Mouse (Mus musculus): ENCODE measurements around the gene 2310034G01Rik. TPM values are rescaled to one million over a fixed set of nuclear protein-coding genes. Genes with fewer than 3 reads are reported as not detected.

Gene 2310034G01Rik
- polyA plus RNA-seq, 1 experiment from 2014 or later, result 1.9 TPM

DNA sequence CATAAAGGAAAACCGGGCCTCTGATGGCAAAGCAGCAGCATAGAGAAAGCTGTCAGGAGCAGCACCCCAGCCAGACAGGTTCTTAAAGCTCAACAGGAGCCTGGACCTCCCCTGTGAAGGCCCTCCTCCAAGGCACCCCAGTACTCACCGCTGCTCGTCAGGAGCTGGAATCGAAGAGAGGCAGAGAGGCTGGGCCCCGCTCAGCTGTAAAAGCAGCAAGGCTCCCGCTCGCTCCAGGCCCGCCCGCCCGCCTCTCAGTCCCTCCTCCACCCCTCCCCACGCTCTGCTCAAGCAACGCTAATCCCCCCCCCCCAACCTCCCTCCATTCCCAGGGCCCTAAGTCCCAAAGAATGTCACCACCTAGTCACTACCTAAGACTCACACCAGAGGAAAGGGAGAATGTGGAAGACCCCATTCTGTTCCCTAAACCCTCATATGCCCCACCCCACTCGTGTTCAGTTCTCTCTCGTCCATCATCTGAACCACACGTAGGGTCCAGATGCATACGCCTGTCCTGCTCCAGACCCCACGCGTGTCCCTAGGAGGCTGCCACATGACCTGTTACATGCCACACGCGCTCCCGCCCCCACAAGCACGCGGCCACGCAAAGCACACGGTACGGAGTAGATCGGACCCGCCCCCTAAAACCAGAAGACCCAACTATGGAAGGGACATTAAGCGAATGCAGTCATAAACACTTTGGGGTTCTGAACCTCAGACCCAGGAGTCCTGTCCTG is 23.9 kb downstream of the 2310034G01Rik start:
- H3K27me3 ChIP-seq (ENCODE audit: control insufficient read depth, insufficient read depth, low read depth, low read length), result peaks cover 49% of the 10 kb centered on the region
- H3K9me3 ChIP-seq (ENCODE audit: control insufficient read depth, low read length), result no peaks in the 10 kb centered on the region
- H3K36me3 ChIP-seq (ENCODE audit: control insufficient read depth, insufficient read depth, low read length), result no peaks in the 10 kb centered on the region
- 6% methylated on average over 28 of the region's 29 CpGs for WGBS
- H3K9ac ChIP-seq (ENCODE audit: low read length), result no peak overlapping the region
- no peak overlapping the region for H3K27ac ChIP-seq (ENCODE audit: low read length)
- no peak for ATAC-seq (ENCODE audit: low read depth)
- no peak overlapping the region for H3K4me3 ChIP-seq (ENCODE audit: low read length)
- H3K4me2 ChIP-seq (ENCODE audit: low read depth, low read length), result no peak overlapping the region
- peaks cover 18% of the 10 kb centered on the region for H3K4me1 ChIP-seq (replicated peaks; ENCODE audit: control insufficient read depth, insufficient read depth, low read length)

DNA sequence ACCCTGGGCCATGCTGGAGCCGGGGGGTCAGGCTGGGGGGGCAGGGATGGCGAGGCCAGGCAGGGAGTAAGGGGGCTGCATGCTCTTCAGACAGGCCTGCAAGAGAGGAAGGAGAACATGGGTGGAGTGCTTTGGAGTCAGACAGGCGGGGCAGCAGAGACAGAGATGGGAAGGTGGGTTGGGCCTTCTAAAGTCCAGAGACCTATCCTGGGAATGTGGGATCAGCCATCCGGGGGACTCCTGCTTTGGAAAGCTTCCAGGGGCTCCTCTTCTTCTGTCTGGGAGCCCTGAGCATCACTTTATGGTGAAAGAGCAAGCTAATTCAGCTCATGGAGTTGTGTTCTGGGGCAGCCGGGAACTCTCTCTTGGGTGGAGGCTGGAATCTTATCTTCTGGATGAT is 25.2 kb downstream of the 2310034G01Rik start:
- H3K4me2 ChIP-seq (ENCODE audit: low read depth, low read length), result no peak overlapping the region
- ATAC-seq (ENCODE audit: low read depth), result no peak
- H3K27ac ChIP-seq (ENCODE audit: low read length), result no peak overlapping the region
- 55% methylated on average over 5 of the region's 5 CpGs for WGBS
- H3K4me3 ChIP-seq (ENCODE audit: low read length), result no peak overlapping the region
- peaks cover 61% of the 10 kb centered on the region for H3K27me3 ChIP-seq (ENCODE audit: control insufficient read depth, insufficient read depth, low read depth, low read length)
- H3K36me3 ChIP-seq (ENCODE audit: control insufficient read depth, insufficient read depth, low read length), result no peaks in the 10 kb centered on the region
- H3K4me1 ChIP-seq (replicated peaks; ENCODE audit: control insufficient read depth, insufficient read depth, low read length), result peaks cover 18% of the 10 kb centered on the region
- H3K9me3 ChIP-seq (ENCODE audit: control insufficient read depth, low read length), result no peaks in the 10 kb centered on the region
- no peak overlapping the region for H3K9ac ChIP-seq (ENCODE audit: low read length)

DNA sequence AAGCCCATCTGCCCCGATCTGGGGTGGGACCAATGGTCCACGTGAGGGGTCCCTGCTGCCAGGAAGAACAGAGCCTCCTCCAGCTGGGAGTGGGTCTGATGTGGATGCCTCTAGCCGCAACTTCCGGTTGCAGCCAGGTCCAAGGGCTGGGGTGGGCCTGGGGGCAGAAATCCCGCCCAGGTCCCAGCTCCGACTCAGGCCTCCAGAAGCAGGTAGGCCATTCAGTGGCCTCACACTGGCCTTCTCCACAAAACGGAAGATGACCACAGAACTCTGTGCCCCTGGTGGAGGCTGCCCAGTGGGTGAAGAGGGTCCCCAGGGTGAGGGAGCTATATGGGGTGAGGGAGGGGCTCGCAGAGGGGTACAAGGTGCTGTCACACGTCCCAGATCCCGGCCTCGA is 25.7 kb downstream of the 2310034G01Rik start:
- no peak overlapping the region for H3K9ac ChIP-seq (ENCODE audit: low read length)
- peaks cover 16% of the 10 kb centered on the region for H3K4me1 ChIP-seq (replicated peaks; ENCODE audit: control insufficient read depth, insufficient read depth, low read length)
- no peak overlapping the region for H3K4me2 ChIP-seq (ENCODE audit: low read depth, low read length)
- no peaks in the 10 kb centered on the region for H3K9me3 ChIP-seq (ENCODE audit: control insufficient read depth, low read length)
- WGBS, result 44% methylated on average over 11 of the region's 11 CpGs
- no peak for ATAC-seq (ENCODE audit: low read depth)
- H3K27ac ChIP-seq (ENCODE audit: low read length), result no peak overlapping the region
- H3K36me3 ChIP-seq (ENCODE audit: control insufficient read depth, insufficient read depth, low read length), result no peaks in the 10 kb centered on the region
- peaks cover 67% of the 10 kb centered on the region for H3K27me3 ChIP-seq (ENCODE audit: control insufficient read depth, insufficient read depth, low read depth, low read length)
- no peak overlapping the region for H3K4me3 ChIP-seq (ENCODE audit: low read length)

DNA sequence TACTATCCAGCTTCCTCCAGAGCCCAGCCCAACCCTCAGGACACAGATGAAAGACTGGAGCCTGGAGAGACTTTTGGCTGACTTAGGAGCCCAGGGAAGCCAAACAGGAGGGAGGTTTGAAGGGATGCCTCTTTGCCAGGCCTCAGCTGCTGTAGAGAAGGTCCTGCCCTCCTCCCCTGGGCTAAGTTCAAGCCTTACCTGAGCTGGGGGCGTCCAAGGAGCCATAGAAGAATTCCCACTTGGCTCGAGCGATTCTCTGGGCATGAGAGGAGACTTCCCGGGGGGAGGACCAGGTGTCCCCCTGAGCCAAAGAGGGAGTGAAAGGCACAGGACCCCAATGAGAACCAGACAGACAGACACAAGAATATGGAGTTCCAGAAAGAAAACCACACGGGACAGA is 26.4 kb downstream of the 2310034G01Rik start:
- H3K27me3 ChIP-seq (ENCODE audit: control insufficient read depth, insufficient read depth, low read depth, low read length), result peaks cover 73% of the 10 kb centered on the region
- WGBS, result 67% methylated on average over 5 of the region's 5 CpGs
- H3K27ac ChIP-seq (ENCODE audit: low read length), result no peak overlapping the region

DNA sequence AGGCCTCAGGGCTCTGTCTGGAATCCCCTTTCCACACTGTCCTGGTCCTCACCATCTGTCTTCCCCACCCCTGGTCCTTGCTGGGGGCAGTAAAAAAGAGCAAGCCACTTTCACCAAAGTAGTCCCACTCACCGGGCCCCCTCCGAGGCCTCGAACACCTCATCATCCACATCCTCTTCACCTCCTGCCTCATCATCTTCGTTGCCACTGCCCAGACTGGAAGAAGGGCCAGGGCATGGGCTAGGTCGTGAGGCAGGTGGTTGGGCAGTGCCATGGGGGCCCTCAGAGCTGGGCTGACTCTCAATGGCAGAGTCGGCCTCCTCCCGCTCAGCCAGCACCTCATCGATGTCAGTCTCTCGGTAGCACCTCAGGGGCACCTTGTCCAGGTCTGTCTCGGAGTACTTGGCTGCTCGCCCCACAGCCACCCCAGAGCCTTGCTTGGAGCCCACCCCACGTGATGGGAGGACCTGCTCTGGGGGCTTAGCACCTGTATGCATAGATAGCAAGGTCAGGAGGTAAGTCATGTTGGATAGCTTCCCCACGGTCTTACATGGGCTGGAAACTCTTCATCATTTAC is 27.0 kb downstream of the 2310034G01Rik start:
- no peak overlapping the region for H3K9ac ChIP-seq (ENCODE audit: low read length)
- no peak overlapping the region for H3K4me3 ChIP-seq (ENCODE audit: low read length)
- no peak overlapping the region for H3K4me2 ChIP-seq (ENCODE audit: low read depth, low read length)
- H3K4me1 ChIP-seq (replicated peaks; ENCODE audit: control insufficient read depth, insufficient read depth, low read length), result peaks cover 18% of the 10 kb centered on the region
- H3K9me3 ChIP-seq (ENCODE audit: control insufficient read depth, low read length), result no peaks in the 10 kb centered on the region
- WGBS, result 62% methylated on average over 13 of the region's 13 CpGs
- H3K27ac ChIP-seq (ENCODE audit: low read length), result no peak overlapping the region
- peaks cover 80% of the 10 kb centered on the region for H3K27me3 ChIP-seq (ENCODE audit: control insufficient read depth, insufficient read depth, low read depth, low read length)
- no peaks in the 10 kb centered on the region for H3K36me3 ChIP-seq (ENCODE audit: control insufficient read depth, insufficient read depth, low read length)
- no peak for ATAC-seq (ENCODE audit: low read depth)

More for the DNA sequence above, 26.4 kb downstream of the 2310034G01Rik start:
- Histone ChIP-seq H3K4me1 (replicated peaks; ENCODE audit: control insufficient read depth, insufficient read depth, low read length) (peaks cover 15% of the 10 kb centered on the region), H3K9me3 (ENCODE audit: control insufficient read depth, low read length) (no peaks in the 10 kb centered on the region), H3K9ac (ENCODE audit: low read length) (no peak overlapping the region), H3K4me2 (ENCODE audit: low read depth, low read length) (no peak overlapping the region), H3K36me3 (ENCODE audit: control insufficient read depth, insufficient read depth, low read length) (no peaks in the 10 kb centered on the region), H3K4me3 (ENCODE audit: low read length) (no peak overlapping the region)
- ATAC-seq (ENCODE audit: low read depth), result no peak

DNA sequence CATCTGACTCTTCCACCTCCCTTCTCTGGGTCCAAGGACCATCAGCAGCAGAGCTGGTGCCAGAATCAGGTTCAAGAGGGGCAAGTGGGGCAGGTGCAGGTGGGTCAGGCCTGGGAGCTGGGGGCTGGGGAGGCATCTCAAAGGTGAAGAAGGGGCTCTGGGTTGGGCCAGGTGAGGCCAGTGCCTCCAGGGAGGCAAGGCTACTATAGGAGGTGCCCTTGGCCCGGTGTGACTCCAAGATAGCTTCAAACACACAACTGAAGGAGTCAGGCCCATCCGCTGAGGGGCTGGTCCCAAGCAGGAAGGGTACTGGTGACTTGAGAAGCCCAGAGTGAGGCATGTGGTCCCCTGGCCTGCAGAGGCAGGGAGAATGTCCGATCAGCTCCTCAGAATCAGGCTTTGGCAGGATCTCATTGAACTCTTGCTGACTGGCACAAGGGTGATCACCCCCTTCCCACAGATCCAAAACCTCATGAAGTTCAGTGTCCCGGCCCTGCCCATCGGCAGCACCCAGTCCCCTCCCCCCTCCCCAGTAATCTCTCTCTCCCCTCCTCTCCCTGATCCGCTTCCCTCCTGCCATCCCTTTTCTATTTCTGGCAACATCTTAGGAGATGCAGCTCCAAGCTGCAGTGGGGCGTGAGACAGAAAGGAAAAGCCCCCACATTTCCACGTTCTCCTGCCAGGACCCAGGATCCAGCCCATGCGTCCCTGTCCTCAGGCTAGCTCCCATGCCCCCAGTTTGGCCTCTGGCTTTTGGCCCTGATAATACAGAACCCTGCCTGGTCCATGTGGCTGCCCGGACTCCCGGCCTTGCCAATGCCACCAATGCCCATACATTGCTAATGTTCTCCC is 27.7 kb downstream of the 2310034G01Rik start:
- no peak overlapping the region for H3K27ac ChIP-seq (ENCODE audit: low read length)
- H3K27me3 ChIP-seq (ENCODE audit: control insufficient read depth, insufficient read depth, low read depth, low read length), result peaks cover 86% of the 10 kb centered on the region
- 48% methylated on average over 11 of the region's 11 CpGs for WGBS
- no peak for ATAC-seq (ENCODE audit: low read depth)
- no peaks in the 10 kb centered on the region for H3K9me3 ChIP-seq (ENCODE audit: control insufficient read depth, low read length)
- H3K4me3 ChIP-seq (ENCODE audit: low read length), result no peak overlapping the region
- H3K4me2 ChIP-seq (ENCODE audit: low read depth, low read length), result no peak overlapping the region
- H3K36me3 ChIP-seq (ENCODE audit: control insufficient read depth, insufficient read depth, low read length), result no peaks in the 10 kb centered on the region
- no peak overlapping the region for H3K9ac ChIP-seq (ENCODE audit: low read length)
- H3K4me1 ChIP-seq (replicated peaks; ENCODE audit: control insufficient read depth, insufficient read depth, low read length), result peaks cover 18% of the 10 kb centered on the region

DNA sequence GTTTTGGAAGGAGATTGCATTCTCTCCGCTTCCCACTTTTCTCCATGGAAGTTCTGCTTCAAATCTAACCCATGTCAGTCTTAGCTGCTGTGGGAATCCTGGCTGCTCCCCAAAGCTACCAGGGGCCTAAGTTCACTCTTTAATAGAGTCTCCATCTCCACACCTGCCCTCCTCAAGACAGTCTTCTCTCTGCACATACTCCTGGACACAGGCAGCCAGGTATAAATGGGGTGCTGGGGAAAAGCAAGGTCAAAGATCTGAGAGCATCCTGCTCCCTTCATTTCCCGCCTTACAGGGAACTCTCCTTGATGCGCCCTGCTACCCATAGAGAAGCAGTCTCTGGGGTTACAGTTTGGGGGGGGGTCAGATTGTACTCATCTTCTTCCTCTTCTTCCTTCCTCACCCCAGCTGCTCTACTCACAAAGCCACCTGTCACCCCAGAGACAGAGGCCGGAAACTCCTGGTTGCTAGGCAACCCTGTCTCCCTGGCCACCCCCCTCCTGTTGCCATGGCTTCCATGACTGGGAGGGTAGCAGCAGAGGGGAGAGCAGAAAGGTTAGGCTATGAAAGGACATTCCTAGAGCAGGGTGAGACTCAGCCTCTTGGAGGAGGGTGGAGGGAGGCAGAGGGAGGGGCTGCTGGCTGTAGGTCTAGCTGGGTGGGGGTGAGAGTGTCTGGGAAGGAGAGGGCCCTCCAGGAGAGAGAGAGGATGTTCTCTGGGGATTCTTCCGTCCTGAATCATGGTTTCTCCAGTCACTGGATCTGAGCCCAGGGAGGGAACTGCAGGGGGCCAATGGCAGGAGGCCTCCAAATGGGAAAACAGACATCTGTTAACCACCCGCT is 28.8 kb downstream of the 2310034G01Rik start:
- Histone ChIP-seq H3K4me3 (ENCODE audit: low read length) (no peak overlapping the region), H3K9me3 (ENCODE audit: control insufficient read depth, low read length) (no peaks in the 10 kb centered on the region), H3K27me3 (ENCODE audit: control insufficient read depth, insufficient read depth, low read depth, low read length) (peaks cover 87% of the 10 kb centered on the region), H3K36me3 (ENCODE audit: control insufficient read depth, insufficient read depth, low read length) (no peaks in the 10 kb centered on the region), H3K9ac (ENCODE audit: low read length) (no peak overlapping the region), H3K4me2 (ENCODE audit: low read depth, low read length) (no peak overlapping the region), H3K4me1 (replicated peaks; ENCODE audit: control insufficient read depth, insufficient read depth, low read length) (peaks cover 14% of the 10 kb centered on the region), H3K27ac (ENCODE audit: low read length) (no peak overlapping the region)
- WGBS, result 27% methylated on average over 6 of the region's 6 CpGs
- no peak for ATAC-seq (ENCODE audit: low read depth)

DNA sequence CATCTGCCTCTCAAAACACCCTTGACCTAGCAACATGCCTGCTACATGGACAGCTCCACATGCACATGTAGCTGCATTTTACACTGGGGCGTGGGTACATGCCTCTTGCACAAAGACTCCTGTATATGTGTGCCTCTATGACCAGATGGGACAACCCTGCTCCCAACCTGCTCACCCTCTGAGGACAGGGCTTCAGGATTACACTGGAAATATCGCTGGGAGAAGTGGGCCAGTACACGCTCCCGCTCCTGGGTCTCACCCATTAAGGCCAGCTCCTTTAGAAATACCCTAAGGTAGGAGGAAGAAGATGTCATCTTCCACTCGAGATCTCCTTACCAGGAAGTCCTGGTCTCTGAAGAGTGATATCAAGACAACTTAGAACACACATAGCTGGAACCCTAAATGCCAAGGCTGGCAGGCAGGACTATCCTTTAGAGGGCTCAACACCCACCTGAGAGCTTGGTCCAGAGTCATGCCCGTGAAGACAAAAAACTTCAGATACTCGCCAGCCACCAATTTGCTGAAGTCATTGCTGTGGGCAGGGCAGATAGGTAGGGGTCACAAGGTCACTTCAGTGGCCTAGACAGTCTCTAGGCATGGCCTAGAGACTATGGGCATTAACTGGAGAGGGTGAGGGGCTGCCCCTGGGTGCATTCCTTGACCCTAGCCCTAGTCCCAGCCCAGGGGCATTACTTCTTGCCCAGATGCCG is 29.9 kb downstream of the 2310034G01Rik start:
- no peaks in the 10 kb centered on the region for H3K36me3 ChIP-seq (ENCODE audit: control insufficient read depth, insufficient read depth, low read length)
- no peak for ATAC-seq (ENCODE audit: low read depth)
- H3K4me1 ChIP-seq (replicated peaks; ENCODE audit: control insufficient read depth, insufficient read depth, low read length), result peaks cover 14% of the 10 kb centered on the region
- WGBS, result 71% methylated on average over 8 of the region's 8 CpGs
- H3K27ac ChIP-seq (ENCODE audit: low read length), result no peak overlapping the region
- no peak overlapping the region for H3K4me3 ChIP-seq (ENCODE audit: low read length)
- no peak overlapping the region for H3K4me2 ChIP-seq (ENCODE audit: low read depth, low read length)
- H3K9me3 ChIP-seq (ENCODE audit: control insufficient read depth, low read length), result no peaks in the 10 kb centered on the region
- peaks cover 88% of the 10 kb centered on the region for H3K27me3 ChIP-seq (ENCODE audit: control insufficient read depth, insufficient read depth, low read depth, low read length)
- no peak overlapping the region for H3K9ac ChIP-seq (ENCODE audit: low read length)

All from lung, embryonic 16.5 days (tissue).